Mouse (Mus musculus) midbrain, embryonic 13.5 days (tissue): ENCODE measurements around the gene Cd33. TPM values are rescaled to one million over a fixed set of nuclear protein-coding genes. Genes with fewer than 3 reads are reported as not detected.
A peak's percentile ranks its signal among the peaks of the same experiment; 100 is the strongest.

ENCODE experiments used
- ATAC-seq: fragments of 200-750 bp; cut with Nextera tagmentation; 2 replicates; pipeline ENCODE4 v1.8.0; 2017; ENCODE audit warnings: mild to moderate bottlenecking, moderate TSS enrichment, moderate library complexity
- H3K27ac ChIP-seq: fragments of 300-500 bp; sonication (generic); 2 replicates; pipeline ENCODE4 v1.5.1; 2015; ENCODE audit warnings: inconsistent platforms, mild to moderate bottlenecking, moderate library complexity
- H3K27me3 ChIP-seq: fragments of 300-500 bp; sonication (generic); 2 replicates; pipeline ENCODE4 v1.6.1; 2015; ENCODE audit warnings: mild to moderate bottlenecking, inconsistent platforms
- H3K36me3 ChIP-seq: fragments of 300-500 bp; sonication (generic); 2 replicates; pipeline ENCODE4 v1.6.1; 2015; ENCODE audit warnings: mild to moderate bottlenecking, inconsistent platforms
- H3K4me1 ChIP-seq: fragments of 300-500 bp; sonication (generic); replicated peaks from 2 replicates; pipeline ENCODE4 v1.6.1; 2015; ENCODE audit warnings: inconsistent platforms
- H3K4me2 ChIP-seq: fragments of 300-500 bp; sonication (generic); replicated peaks from 2 replicates; pipeline ENCODE4 v1.6.1; 2015; ENCODE audit warnings: moderate library complexity, mild to moderate bottlenecking, inconsistent platforms
- H3K4me3 ChIP-seq: fragments of 300-500 bp; sonication (generic); replicated peaks from 2 replicates; pipeline ENCODE4 v1.5.1; 2015; ENCODE audit warnings: mild to moderate bottlenecking, inconsistent platforms
- H3K9ac ChIP-seq: fragments of 300-500 bp; sonication (generic); replicated peaks from 2 replicates; pipeline ENCODE4 v1.6.1; 2015; ENCODE audit warnings: mild to moderate bottlenecking, inconsistent platforms
- H3K9me3 ChIP-seq: fragments of 300-500 bp; sonication (generic); 2 replicates; pipeline ENCODE4 v1.6.1; 2016; ENCODE audit warnings: mild to moderate bottlenecking, inconsistent platforms
- WGBS: fragments of 180-500 bp; shearing (Covaris S2); methylation state at CpG from one replicate; pipeline ENCODE4 v1.1.7; 2015; 5-methylcytosine and 5-hydroxymethylcytosine counted together
- polyA plus RNA-seq: library from polyadenylated mRNA; unstranded; fragments of >200 nt; fragmentation: Nextera tagmentation; extraction: Ambion mirVana; gene quantifications from 2 replicates; pipeline ENCODE4 v1.2.1, GENCODE M21; 2015

Gene Cd33
- polyA plus RNA-seq, result 0.35 and 1.1 TPM in 2 replicates

DNA sequence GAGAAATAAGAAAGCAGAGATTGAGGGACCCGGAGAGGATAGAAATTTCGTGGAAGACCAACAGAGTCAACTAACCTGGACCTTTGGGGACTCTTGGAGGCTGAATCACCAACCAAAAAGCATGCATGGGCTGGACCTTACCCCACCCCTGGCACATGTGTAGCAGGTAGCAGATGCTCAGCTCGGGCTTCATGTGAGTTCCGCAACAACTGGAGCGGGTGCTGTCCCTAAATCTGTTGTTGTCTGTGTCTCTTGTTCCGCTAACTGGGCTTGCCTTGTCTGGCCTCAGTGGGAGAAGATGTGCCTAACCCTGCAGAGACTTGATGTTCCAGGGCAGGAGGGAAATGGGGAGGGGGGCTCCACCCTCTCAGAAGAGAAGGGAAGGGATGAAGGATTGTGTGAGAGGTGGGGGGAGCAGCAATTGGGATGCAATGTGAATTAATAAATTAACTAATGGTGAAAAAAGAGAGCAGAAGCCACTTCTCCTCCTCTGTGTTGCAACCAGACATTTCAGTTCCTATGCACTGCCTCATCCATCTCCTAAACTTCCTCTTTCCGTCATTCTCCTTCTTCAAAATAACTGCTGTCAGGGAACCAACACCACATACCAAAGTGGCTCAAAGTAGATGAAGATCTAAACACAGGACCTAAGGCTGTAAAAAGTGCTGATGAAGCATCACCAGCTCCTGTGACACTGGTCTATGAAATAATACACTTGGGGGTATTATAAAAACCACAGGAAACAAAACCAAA lies at the start of gene Cd33:
Gene Cd33, minus strand, starts transcription at position 204 of the 753 bp plus-strand sequence.
- Histone ChIP-seq H3K27me3 (no peaks in the 10 kb centered on the region), H3K36me3 (no peaks in the 10 kb centered on the region), H3K9me3 (no peaks in the 10 kb centered on the region), H3K9ac (no peak within 1 kb of the TSS), H3K4me2 (no peak within 1 kb of the TSS), H3K27ac (no peak within 1 kb of the TSS), H3K4me1 (no peaks in the 10 kb centered on the region), H3K4me3 (no peak within 1 kb of the TSS)
- 79% methylated on average over 7 of the region's 7 CpGs for WGBS
- no peak for ATAC-seq

DNA sequence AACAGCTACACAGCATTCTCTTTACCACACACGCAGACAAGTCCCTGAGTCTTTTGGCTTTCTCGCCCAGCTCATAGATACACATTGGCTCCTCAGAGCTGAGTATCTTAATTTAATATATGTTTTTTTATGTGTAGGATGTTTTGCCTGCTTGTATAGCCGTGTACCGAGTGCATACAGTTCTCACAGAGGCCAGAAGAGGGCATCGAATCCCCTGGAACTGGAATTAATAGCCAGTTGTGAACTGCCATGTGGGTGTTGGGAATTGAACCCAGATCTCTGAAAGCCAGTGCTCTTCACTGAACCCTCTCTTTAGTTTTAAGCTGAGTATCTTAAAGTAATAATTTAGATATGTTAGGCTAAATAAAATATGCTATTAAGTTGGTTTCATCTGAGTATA lies 40.6 kb upstream of the Cd33 start:
- Histone ChIP-seq H3K4me2 (no peak overlapping the region), H3K4me3 (no peak overlapping the region), H3K27me3 (no peaks in the 10 kb centered on the region), H3K9me3 (no peaks in the 10 kb centered on the region), H3K4me1 (peaks cover 26% of the 10 kb centered on the region), H3K36me3 (peaks cover 60% of the 10 kb centered on the region), H3K9ac (no peak overlapping the region), H3K27ac (no peak overlapping the region)
- no peak for ATAC-seq
- 95% methylated on average over 5 of the region's 5 CpGs for WGBS

DNA sequence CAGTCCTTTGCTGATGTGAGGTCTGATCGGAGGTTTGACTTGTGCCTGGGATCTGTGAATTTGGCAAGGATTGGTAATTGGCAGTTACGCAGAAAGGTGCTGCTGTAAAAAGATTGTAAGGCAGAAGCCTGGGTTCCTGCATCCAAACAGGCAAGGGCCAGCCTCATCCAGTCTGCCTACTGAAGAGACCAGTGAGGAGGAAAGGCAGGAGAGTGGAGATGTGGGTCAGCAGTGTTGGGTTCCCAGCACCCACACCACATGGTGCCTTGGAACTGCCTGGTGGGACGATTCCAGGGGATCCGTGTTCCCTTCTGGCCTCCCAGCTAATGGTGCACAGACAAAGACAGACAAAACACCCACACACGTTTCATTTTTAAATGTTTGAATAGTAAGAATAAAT lies 36.3 kb upstream of the Cd33 start:
- Histone ChIP-seq H3K9me3 (no peaks in the 10 kb centered on the region), H3K27me3 (no peaks in the 10 kb centered on the region), H3K4me2 (peak overlapping the region; percentile 80), H3K36me3 (peaks cover 23% of the 10 kb centered on the region), H3K4me3 (peak overlapping the region; percentile 77), H3K4me1 (peaks cover 30% of the 10 kb centered on the region), H3K9ac (peak overlapping the region; percentile 89), H3K27ac (peak overlapping the region; percentile 91)
- ATAC-seq, result no peak
- WGBS, result 66% methylated on average over 5 of the region's 5 CpGs

DNA sequence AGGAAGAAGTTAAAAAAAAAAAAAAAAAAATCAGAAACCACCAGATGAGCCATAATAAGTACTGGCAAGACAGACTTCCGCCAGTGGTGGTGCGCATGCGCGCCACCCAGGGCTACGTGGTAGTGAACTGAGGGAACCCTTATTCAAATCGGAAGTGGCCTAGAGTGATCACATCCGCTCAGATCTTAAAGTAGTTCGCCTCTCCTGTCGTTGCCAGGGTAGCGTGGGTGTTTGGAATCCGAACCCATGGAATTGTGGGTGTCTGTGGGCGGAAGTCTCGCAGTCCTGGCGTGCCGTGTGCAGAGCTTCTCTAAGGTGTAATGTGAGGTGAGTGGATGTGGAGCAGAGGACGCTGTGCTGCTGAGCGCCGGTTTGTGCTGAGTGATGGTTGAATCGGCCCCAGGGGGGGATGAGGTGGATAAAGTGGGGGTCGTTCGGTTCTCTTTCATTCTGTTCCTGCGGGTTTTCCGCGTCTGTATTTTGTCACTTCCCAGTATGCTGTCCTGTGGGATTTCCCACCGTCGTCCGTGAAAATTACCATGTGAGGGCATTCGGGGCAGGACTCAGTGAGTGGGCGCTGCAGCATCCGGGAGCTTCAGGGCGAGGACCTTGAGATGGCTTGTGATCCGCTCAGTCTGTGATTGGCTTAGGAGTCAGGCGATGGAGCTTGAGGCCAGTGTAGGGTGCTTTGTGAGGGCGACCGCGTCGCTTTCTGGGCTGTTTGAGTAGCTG lies 35.4 kb upstream of the Cd33 start, which contains the start of gene Zfp719:
Gene Zfp719, plus strand, starts transcription at position 171 of the 732 bp plus-strand sequence.
- Histone ChIP-seq H3K9ac (peak within 1 kb of the TSS; percentile 89), H3K27ac (peak within 1 kb of the TSS; percentile 91), H3K36me3 (peaks cover 20% of the 10 kb centered on the region), H3K27me3 (no peaks in the 10 kb centered on the region), H3K4me1 (peaks cover 30% of the 10 kb centered on the region), H3K9me3 (no peaks in the 10 kb centered on the region), H3K4me3 (peak within 1 kb of the TSS; percentile 77), H3K4me2 (peak within 1 kb of the TSS; percentile 80)
- ATAC-seq, result peak; percentile 99
- under 1% methylated on average over 37 of the region's 37 CpGs for WGBS

DNA sequence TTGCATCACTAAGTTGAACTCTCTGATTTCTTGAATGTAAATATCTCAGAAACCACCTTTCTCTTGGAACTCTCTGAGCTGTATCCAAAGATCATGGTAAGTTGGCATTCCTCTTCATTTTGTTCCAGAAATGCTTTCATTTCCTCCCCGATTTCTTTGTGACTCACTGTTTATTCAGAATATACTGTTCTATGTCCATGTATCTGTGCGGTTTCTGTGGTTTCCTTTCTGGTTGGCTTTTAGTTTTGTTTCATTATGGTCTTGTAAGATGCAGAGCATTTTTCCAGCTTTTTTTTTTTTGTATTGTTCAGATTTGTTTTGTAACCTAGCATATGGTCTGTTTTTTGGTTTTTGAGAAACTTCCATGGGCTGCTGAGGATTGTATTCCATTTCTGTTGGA lies 27.0 kb upstream of the Cd33 start:
- no peaks in the 10 kb centered on the region for H3K4me1 ChIP-seq
- no peak overlapping the region for H3K4me2 ChIP-seq
- WGBS, result 97% methylated on average over 2 of the region's 2 CpGs
- no peaks in the 10 kb centered on the region for H3K9me3 ChIP-seq
- no peak overlapping the region for H3K27ac ChIP-seq
- H3K27me3 ChIP-seq, result no peaks in the 10 kb centered on the region
- no peak overlapping the region for H3K9ac ChIP-seq
- H3K36me3 ChIP-seq, result peaks cover 83% of the 10 kb centered on the region
- ATAC-seq, result no peak
- H3K4me3 ChIP-seq, result no peak overlapping the region

DNA sequence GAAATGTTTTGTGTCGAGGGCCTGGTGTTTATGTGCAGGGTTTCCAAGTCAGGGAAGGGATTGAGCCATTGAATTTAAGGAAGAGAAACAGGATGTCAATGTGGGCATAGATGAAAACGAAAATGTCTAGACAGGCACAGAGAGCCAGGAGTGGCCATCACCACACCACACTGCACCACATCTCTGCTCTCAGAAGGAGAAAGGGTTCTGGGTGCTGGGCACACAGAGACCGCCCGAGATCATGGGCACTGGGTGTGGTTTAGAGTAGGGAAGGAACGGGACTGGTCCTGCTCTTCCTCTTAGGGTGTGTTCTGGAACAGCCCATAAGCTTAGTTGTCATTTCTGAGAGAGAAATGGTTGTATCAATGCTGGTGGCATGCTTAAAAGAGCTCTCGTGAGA lies 19.1 kb upstream of the Cd33 start:
- 55% methylated on average over 6 of the region's 6 CpGs for WGBS
- peak overlapping the region; percentile 93 for H3K27ac ChIP-seq

DNA sequence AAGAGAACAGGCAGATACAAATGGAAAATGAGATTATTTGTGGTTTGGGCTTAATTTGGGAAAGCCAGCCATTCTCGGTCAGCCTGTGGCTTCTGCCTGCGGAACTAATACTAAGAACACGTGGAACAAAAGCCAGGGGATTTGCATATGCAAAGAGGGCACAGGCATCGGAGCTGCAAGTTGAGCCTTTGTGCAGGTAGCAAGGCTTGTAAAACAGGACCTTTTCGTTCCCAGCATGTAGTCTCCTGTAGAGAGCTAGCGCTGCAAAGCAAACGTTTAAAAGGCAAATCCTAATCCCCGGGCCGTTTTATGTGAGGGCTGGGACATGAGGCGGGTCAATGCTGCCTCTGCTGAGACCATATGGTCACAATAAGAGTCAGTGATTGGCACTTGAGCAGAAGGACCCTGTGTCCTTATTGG lies 18.4 kb upstream of the Cd33 start:
- Histone ChIP-seq H3K9me3 (no peaks in the 10 kb centered on the region), H3K9ac (peak overlapping the region; percentile 77), H3K36me3 (peaks cover 30% of the 10 kb centered on the region), H3K4me3 (peak overlapping the region; percentile 72), H3K4me2 (peak overlapping the region; percentile 63), H3K27me3 (no peaks in the 10 kb centered on the region), H3K4me1 (peaks cover 22% of the 10 kb centered on the region), H3K27ac (peak overlapping the region; percentile 93)
- peak; percentile 41 for ATAC-seq
- under 1% methylated on average over 10 of the region's 10 CpGs for WGBS

More for the DNA sequence above, 19.1 kb upstream of the Cd33 start:
- peaks cover 36% of the 10 kb centered on the region for H3K36me3 ChIP-seq
- H3K4me3 ChIP-seq, result peak overlapping the region; percentile 72
- H3K9me3 ChIP-seq, result no peaks in the 10 kb centered on the region
- peaks cover 22% of the 10 kb centered on the region for H3K4me1 ChIP-seq
- ATAC-seq, result no peak
- H3K9ac ChIP-seq, result peak overlapping the region; percentile 77
- H3K4me2 ChIP-seq, result peak overlapping the region; percentile 63
- no peaks in the 10 kb centered on the region for H3K27me3 ChIP-seq

DNA sequence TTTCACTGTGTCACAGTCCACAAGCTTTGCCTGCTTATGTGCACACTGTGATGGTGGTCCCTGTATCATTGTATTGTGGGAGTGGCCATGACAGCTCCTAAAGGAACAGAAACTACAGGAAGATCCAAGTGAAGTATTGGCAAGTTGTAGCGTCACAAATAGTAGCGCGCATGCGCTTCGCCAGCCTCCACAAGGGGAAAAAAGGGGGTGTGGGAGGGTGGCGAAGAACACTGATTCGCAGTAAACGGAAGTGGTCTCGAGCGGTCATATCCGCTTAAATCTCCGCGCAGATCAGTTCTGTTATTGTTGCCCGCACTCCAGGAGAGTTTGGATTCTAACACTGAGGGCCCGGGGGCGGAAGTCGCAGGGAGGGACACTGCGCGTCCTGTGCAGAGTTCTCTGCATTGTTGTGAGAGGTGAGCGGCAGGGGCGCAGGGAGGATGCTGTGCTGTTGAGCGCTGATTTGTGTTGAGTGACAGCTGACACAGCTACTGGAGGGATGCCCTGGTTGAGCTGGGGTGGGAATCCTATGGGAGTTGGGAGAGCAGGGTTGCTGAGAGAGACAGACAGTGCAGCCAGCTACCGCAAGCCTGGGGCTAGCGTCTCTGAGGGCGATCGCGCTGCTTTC lies 17.9 kb upstream of the Cd33 start, which contains the start of gene Zfp658:
Gene Zfp658, plus strand, starts transcription at position 251 of the 628 bp plus-strand sequence.
- peak; percentile 96 for ATAC-seq
- peak within 1 kb of the TSS; percentile 77 for H3K9ac ChIP-seq
- H3K9me3 ChIP-seq, result no peaks in the 10 kb centered on the region
- peaks cover 25% of the 10 kb centered on the region for H3K36me3 ChIP-seq
- H3K27me3 ChIP-seq, result no peaks in the 10 kb centered on the region
- peak within 1 kb of the TSS; percentile 93 for H3K27ac ChIP-seq
- peak within 1 kb of the TSS; percentile 63 for H3K4me2 ChIP-seq
- WGBS, result under 1% methylated on average over 27 of the region's 27 CpGs
- peaks cover 22% of the 10 kb centered on the region for H3K4me1 ChIP-seq
- peak within 1 kb of the TSS; percentile 72 for H3K4me3 ChIP-seq

DNA sequence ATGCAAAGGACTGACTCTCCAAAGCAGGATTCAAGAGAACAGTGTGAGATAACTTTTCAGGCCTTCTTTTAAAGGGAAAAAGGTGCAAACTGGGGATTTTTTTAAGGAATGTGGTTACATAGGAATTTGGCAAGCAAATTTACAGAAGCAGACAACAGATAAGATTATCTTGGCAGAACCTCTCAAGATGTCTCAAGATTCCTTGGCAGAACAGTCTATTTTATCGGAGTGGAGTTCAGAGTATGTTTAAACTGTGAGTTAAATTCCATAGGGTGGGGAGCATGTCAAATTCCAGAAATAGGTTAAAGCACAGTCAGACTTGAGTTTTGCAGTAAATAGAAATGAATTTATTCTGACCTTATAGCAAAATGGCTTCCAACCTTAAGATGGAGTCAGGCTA lies 12.7 kb upstream of the Cd33 start:
- ATAC-seq, result no peak
- H3K4me1 ChIP-seq, result no peaks in the 10 kb centered on the region
- no peak overlapping the region for H3K4me2 ChIP-seq
- WGBS, result 95% methylated on average over 1 of the region's 1 CpGs
- no peaks in the 10 kb centered on the region for H3K27me3 ChIP-seq
- no peaks in the 10 kb centered on the region for H3K9me3 ChIP-seq
- no peaks in the 10 kb centered on the region for H3K36me3 ChIP-seq
- no peak overlapping the region for H3K9ac ChIP-seq
- H3K4me3 ChIP-seq, result no peak overlapping the region
- H3K27ac ChIP-seq, result no peak overlapping the region

DNA sequence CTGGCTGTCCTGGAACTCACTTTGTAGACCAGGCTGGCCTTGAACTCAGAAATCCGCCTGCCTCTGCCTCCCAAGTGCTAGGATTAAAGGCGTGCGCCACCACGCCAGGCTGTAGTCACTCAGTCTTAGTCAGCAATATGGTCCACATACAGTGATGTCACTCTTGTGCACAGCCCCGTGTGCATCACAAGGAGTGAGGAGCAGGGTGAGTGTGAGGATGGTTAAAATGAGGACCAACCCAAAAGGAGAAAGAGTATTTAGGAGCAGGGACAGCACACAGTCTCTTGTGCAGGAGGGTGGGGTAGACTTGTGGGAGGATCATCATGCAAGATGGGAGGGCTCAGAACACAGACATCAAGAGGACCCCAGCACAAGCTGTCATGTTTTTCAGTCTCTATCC lies 11.1 kb upstream of the Cd33 start:
- Histone ChIP-seq H3K4me3 (no peak overlapping the region), H3K9ac (no peak overlapping the region), H3K27ac (no peak overlapping the region), H3K9me3 (no peaks in the 10 kb centered on the region), H3K27me3 (no peaks in the 10 kb centered on the region), H3K4me2 (no peak overlapping the region), H3K4me1 (no peaks in the 10 kb centered on the region), H3K36me3 (no peaks in the 10 kb centered on the region)
- ATAC-seq, result no peak
- WGBS, result 92% methylated on average over 5 of the region's 5 CpGs

DNA sequence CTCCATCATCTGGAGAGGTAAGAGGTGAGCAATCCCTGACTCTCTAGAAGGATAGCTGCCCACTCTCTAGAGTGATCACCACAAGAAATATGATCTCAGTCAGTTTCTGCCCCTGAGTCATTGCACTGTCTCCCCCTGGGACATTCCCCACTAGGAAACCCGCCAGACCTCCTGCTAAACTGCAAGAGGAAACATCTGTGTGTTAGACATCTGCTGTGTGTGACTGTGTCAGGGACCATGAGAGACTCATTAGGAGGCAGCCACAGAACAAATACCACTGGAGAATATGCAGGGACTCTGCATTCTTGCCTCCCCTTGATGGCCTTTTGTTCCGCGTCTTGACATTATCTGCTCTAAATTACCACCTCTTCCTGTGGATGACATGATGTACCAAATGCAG lies 10.3 kb upstream of the Cd33 start:
- no peak overlapping the region for H3K4me2 ChIP-seq
- H3K4me1 ChIP-seq, result no peaks in the 10 kb centered on the region
- ATAC-seq, result no peak
- no peaks in the 10 kb centered on the region for H3K36me3 ChIP-seq
- H3K9me3 ChIP-seq, result no peaks in the 10 kb centered on the region
- 85% methylated on average over 3 of the region's 3 CpGs for WGBS
- no peaks in the 10 kb centered on the region for H3K27me3 ChIP-seq
- H3K9ac ChIP-seq, result no peak overlapping the region
- no peak overlapping the region for H3K4me3 ChIP-seq
- no peak overlapping the region for H3K27ac ChIP-seq

DNA sequence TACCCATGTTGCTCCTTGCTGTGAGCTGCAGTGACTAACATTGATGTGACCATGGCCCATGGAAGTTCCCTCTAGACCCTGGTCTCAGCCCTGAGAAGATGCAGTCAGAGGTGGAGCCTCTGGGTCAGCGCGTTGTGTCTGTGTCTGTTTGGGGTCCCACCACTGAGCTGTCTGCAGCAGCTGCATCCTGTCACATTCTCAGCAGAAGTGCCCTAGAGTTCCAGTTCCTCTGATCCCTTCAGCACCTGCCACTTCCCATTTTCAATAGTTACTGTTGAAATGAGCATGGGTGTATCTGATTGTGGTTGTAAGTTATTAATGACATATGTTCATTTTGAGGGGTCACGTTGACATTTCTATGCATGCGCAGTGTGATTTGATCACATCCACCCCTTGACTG lies 8.9 kb upstream of the Cd33 start:
- 92% methylated on average over 4 of the region's 4 CpGs for WGBS
- Histone ChIP-seq H3K4me3 (no peak overlapping the region), H3K4me2 (no peak overlapping the region), H3K27me3 (no peaks in the 10 kb centered on the region), H3K9me3 (no peaks in the 10 kb centered on the region), H3K4me1 (no peaks in the 10 kb centered on the region), H3K36me3 (no peaks in the 10 kb centered on the region), H3K27ac (no peak overlapping the region), H3K9ac (no peak overlapping the region)
- no peak for ATAC-seq
